Mouse (Mus musculus) testis, adult 2 months (tissue): ENCODE results near the gene 1110032A03Rik. TPM values are rescaled to one million over a fixed set of nuclear protein-coding genes. Genes with fewer than 3 reads are reported as not detected.

ENCODE experiments used
- H3K27ac ChIP-seq: fragments of 200-500 bp; 2 replicates; pipeline ENCODE4 v1.5.1; 2012; ENCODE audit warnings: low read depth, low read length; ENCODE audit not compliant: control insufficient read depth, insufficient read depth
- H3K27me3 ChIP-seq: fragments of 200-500 bp; 2 replicates; pipeline ENCODE4 v1.6.1; 2012; ENCODE audit warnings: mild to moderate bottlenecking, low read length, moderate library complexity; ENCODE audit not compliant: control insufficient read depth, insufficient read depth
- H3K36me3 ChIP-seq: fragments of 200-500 bp; 2 replicates; pipeline ENCODE4 v1.6.1; 2012; ENCODE audit warnings: mild to moderate bottlenecking, low read length; ENCODE audit not compliant: control insufficient read depth, insufficient read depth
- H3K4me1 ChIP-seq: fragments of 200-500 bp; 2 replicates; pipeline ENCODE4 v1.6.1; 2012; ENCODE audit warnings: low read length; ENCODE audit not compliant: control insufficient read depth, insufficient read depth
- H3K4me3 ChIP-seq: fragments of 200-500 bp; 2 replicates; pipeline ENCODE4 v1.5.1; 2012; ENCODE audit warnings: low read depth, mild to moderate bottlenecking, low read length, moderate library complexity, mixed read lengths; ENCODE audit not compliant: control insufficient read depth
- CTCF ChIP-seq: fragments of 200-500 bp; IDR thresholded peaks from 2 replicates; pipeline ENCODE4 v1.5.1; 2012; ENCODE audit warnings: low read depth, mild to moderate bottlenecking, inconsistent platforms, low read length, moderate library complexity; ENCODE audit not compliant: control insufficient read depth, insufficient read depth, insufficient replicate concordance
- POLR2A ChIP-seq: fragments of 200-500 bp; IDR thresholded peaks from 2 replicates; pipeline ENCODE4 v1.6.1; 2012; ENCODE audit warnings: low read depth, mild to moderate bottlenecking, inconsistent platforms, low read length, moderate library complexity; ENCODE audit not compliant: control insufficient read depth
- polyA plus RNA-seq: library from polyadenylated mRNA; depleted of rRNA; stranded (reverse); fragments of >200 nt; gene quantifications from 2 replicates; pipeline ENCODE4 v1.2.3, GENCODE M21; 2012

Gene 1110032A03Rik
- polyA plus RNA-seq, 1 experiment = 684 TPM

GRCm38 (mm10) chr9:50745806-50746205, 29.5 kb downstream of the 1110032A03Rik start:
- TF ChIP-seq CTCF (no peak), POLR2A (no peak)
- Histone ChIP-seq H3K36me3 (no peaks in the 10 kb centered on the region), H3K27ac (no peak overlapping the region), H3K4me3 (peak overlapping the region; percentile 82), H3K27me3 (no peaks in the 10 kb centered on the region), H3K4me1 (peaks cover 10% of the 10 kb centered on the region)

GRCm38 (mm10) chr9:50742744-50743143, 32.6 kb downstream of the 1110032A03Rik start:
- H3K4me3 ChIP-seq = no peak overlapping the region
- no peak overlapping the region for H3K27ac ChIP-seq
- H3K27me3 ChIP-seq = no peaks in the 10 kb centered on the region
- H3K36me3 ChIP-seq = no peaks in the 10 kb centered on the region
- peaks cover 17% of the 10 kb centered on the region for H3K4me1 ChIP-seq
- TF ChIP-seq POLR2A = no peak
- TF ChIP-seq CTCF = no peak

DNA sequence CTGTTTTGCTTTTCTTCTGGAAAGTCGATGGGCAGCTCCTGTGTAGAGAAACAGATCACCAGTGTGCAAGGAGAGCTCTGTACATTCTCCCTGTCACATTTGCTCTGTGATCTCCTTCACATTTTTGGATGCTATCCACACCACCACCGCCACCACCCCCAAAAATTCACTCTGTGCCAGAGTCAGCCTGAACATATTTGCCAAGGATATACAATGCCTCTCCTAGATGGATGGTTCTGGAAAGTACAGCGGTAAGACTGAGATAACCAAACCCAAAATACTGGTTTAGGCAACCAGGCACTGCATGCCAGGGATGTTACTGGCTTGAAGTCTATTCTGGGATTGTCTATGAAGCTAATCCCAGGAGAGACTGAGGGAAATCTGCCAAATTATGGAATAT, 33.1 kb downstream of the 1110032A03Rik start:
- Histone ChIP-seq H3K27ac (no peak overlapping the region), H3K27me3 (no peaks in the 10 kb centered on the region), H3K4me1 (peaks cover 17% of the 10 kb centered on the region), H3K36me3 (no peaks in the 10 kb centered on the region), H3K4me3 (no peak overlapping the region)
- TF ChIP-seq POLR2A (no peak), CTCF (no peak)

DNA sequence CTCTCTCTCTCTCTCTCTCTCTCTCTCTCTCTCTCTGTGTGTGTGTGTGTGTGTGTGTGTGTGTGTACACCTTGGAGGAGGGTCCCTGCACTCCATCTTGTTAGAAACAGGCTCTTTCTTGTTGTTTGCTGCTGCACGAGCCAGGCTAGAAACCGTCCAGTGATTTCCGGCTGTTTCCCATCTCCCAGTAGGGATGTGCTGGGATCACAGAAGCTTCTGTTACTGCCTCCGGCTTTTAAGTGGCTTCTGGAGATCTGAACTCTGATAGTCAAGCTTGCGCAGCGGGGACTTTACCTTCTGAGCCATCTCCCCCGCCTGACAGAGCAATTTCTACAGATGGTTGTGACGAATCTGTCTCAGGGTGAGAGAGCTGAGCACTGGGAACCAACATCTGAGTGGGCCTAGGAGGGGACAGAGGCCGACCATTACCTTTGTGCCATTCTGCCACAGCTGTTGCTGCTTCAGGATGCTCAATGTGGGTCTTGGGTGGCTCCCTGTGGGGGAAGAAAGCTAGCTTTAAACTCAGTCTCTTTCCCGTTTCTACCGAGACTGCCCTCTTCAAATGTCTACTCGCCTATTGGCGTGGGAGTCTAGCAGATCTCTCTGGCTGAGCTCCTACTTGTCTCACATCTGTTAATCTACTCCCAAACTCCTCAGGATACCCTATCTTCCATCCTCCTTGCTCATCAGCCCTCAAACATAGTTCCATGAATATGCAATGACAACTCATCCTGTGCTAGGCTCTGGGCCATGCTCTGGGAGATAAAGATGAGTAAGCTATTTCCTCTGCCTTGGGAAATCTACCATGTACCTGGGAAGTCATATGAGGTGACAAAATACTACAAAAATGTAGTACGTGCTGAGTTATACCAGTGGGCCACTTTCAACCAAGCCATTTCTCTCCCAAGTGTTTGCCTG, 34.2 kb downstream of the 1110032A03Rik start:
- peaks cover 12% of the 10 kb centered on the region for H3K4me1 ChIP-seq
- no peak overlapping the region for H3K4me3 ChIP-seq
- no peak overlapping the region for H3K27ac ChIP-seq
- no peaks in the 10 kb centered on the region for H3K27me3 ChIP-seq
- TF ChIP-seq CTCF = no peak
- TF ChIP-seq POLR2A = no peak
- H3K36me3 ChIP-seq = no peaks in the 10 kb centered on the region

- no peaks in the 10 kb centered on the region for H3K36me3 ChIP-seq
- TF ChIP-seq CTCF (no peak), POLR2A (peak; percentile 46; the same call in 1 of the 2 replicates)
- H3K27ac ChIP-seq = peak within 1 kb of the TSS; percentile 80
Observed at GRCm38 (mm10) chr9:50738914-50739870, 36.1 kb downstream of the 1110032A03Rik start, which contains the start of gene Dixdc1. Gene Dixdc1, minus strand, starts transcription at chr9:50739517.

DNA sequence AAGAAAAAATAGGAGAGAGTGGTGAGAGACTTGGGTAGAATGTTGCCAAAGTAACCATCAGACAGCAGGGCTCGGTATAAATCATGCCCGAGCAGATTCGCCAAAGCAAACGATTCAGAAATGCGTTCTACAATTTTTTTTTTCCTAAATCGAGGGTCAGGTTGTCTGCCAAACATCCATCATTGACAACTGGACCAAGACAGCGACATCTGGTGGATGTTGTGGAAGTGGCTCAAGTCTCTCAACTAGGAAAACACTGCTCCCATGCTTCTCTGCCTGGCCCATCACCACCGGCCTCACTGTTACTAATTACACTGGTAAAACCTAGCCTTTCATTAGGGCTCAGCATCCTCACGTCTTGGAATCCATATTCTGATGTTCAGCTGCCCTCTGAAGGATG, 40.3 kb downstream of the 1110032A03Rik start:
- Histone ChIP-seq H3K4me3 (no peak overlapping the region), H3K27me3 (no peaks in the 10 kb centered on the region)

More at GRCm38 (mm10) chr9:50738914-50739870, 36.1 kb downstream of the 1110032A03Rik start, which contains the start of gene Dixdc1:
- Histone ChIP-seq H3K4me1 (peaks cover 8% of the 10 kb centered on the region), H3K4me3 (peak within 1 kb of the TSS; percentile 86), H3K27me3 (no peaks in the 10 kb centered on the region)

DNA sequence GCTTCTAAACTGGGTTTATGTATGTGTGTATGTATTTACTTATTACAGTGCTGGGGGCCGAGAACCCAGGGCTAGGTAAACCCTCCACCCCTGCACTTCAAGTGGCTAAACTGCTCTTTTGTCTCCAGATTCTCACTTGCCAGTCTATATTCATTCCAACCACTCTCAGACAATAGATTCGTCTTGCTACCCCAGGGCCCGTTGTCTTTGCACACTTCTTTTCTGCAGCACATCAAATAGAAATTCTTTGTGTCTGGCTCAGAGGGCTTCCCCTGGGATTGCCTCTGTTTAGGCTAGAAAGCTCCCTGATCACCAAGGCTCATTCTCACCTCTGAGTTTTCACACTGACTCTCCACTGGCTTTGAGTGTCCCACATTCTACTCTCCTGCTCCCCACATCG, 42.8 kb downstream of the 1110032A03Rik start:
- Histone ChIP-seq H3K27ac (no peak overlapping the region), H3K36me3 (no peaks in the 10 kb centered on the region), H3K4me3 (no peak overlapping the region), H3K4me1 (peaks cover 7% of the 10 kb centered on the region), H3K27me3 (no peaks in the 10 kb centered on the region)
- TF ChIP-seq CTCF (no peak), POLR2A (no peak)

More for the DNA sequence above, 40.3 kb downstream of the 1110032A03Rik start:
- Histone ChIP-seq H3K4me1 (peaks cover 8% of the 10 kb centered on the region), H3K27ac (no peak overlapping the region), H3K36me3 (no peaks in the 10 kb centered on the region)
- TF ChIP-seq CTCF (peak; percentile 37; the same call in 1 of the 2 replicates), POLR2A (no peak)
